Comparison of ENCODE assay signal across 12 mouse cellular contexts in genomic region chr1:193089683-193090082, GRCm38 (mm10). TPM values are rescaled to one million over a fixed set of nuclear protein-coding genes. Genes with fewer than 3 reads are reported as not detected.
DNase-seq lines count a peak whose midpoint lies in the region; ATAC-seq lines count a peak whose summit lies in the region.
"Had no signal": no experiment of that assay in that cellular context is flagged by ENCODE, and none has a peak within 500 bp of the region (broad histone marks: within the 10 kb centered on the region; RNA-seq: fewer than 3 reads in every experiment).

No protein-coding gene starts in this region.

- peak; percentile 65 for ATAC-seq in hindbrain, embryonic 16.5 days
- no peak for ATAC-seq in hindbrain, embryonic 12.5 days (ENCODE audit: low FRiP score)

- 69% methylated on average over 3 of the region's 3 CpGs for WGBS in hindbrain, embryonic 16.5 days
- 83% methylated on average over 3 of the region's 3 CpGs for WGBS in hindbrain, embryonic 12.5 days
- WGBS in embryonic facial prominence, embryonic 10.5 days = 81% methylated on average over 3 of the region's 3 CpGs

- H3K9me3 ChIP-seq in hindbrain, embryonic 16.5 days (ENCODE audit: control insufficient read depth, low read length) = no peaks in the 10 kb centered on the region
- no peaks in the 10 kb centered on the region for H3K9me3 ChIP-seq in hindbrain, embryonic 12.5 days (replicated peaks)
- no peaks in the 10 kb centered on the region for H3K9me3 ChIP-seq in embryonic facial prominence, embryonic 10.5 days
- H3K9me3 ChIP-seq: heart, embryonic 13.5 days; limb, embryonic 10.5 days had no signal

- H3K27ac ChIP-seq in hindbrain, embryonic 16.5 days (ENCODE audit: low read depth, low read length) = no peak overlapping the region; the same call in 1 of the 2 replicates
- no peak overlapping the region for H3K27ac ChIP-seq in hindbrain, embryonic 12.5 days
- no peak overlapping the region for H3K27ac ChIP-seq in embryonic facial prominence, embryonic 10.5 days (replicated peaks)
- H3K27ac ChIP-seq: heart, embryonic 13.5 days; limb, embryonic 10.5 days had no signal

- no peaks in the 10 kb centered on the region for H3K36me3 ChIP-seq in hindbrain, embryonic 16.5 days (ENCODE audit: control insufficient read depth, insufficient read depth, low read length)
- no peaks in the 10 kb centered on the region for H3K36me3 ChIP-seq in hindbrain, embryonic 12.5 days
- no peaks in the 10 kb centered on the region for H3K36me3 ChIP-seq in embryonic facial prominence, embryonic 10.5 days (replicated peaks)
- H3K36me3 ChIP-seq: heart, embryonic 13.5 days; limb, embryonic 10.5 days had no signal

- H3K4me1 ChIP-seq in hindbrain, embryonic 16.5 days (ENCODE audit: control insufficient read depth, insufficient read depth, low read depth, low read length) = peaks cover 11% of the 10 kb centered on the region
- H3K4me1 ChIP-seq in hindbrain, embryonic 12.5 days = peaks cover 3% of the 10 kb centered on the region; the same call in 1 of the 2 replicates
- H3K4me1 ChIP-seq in embryonic facial prominence, embryonic 10.5 days = peaks cover 7% of the 10 kb centered on the region; the same call in 1 of the 2 replicates
- H3K4me1 ChIP-seq: heart, embryonic 13.5 days had no signal

- peak; percentile 45 to 66 for DNase-seq in cerebellum, postnatal 10 days
- DNase-seq in cerebellum, adult 8-10 months = no peak
- peak; percentile 84 for DNase-seq in adipocyte (ENCODE audit: low spot score)
- DNase-seq in gastrocnemius, adult 8-10 months (ENCODE audit: low spot score in 2 of 2) = peak; percentile 43 to 47
- DNase-seq in embryonic facial prominence, embryonic 10.5 days (ENCODE audit: low spot score) = no peak
- DNase-seq in layer of hippocampus, adult 11-12 months (ENCODE audit: low spot score) = no peak
- DNase-seq: kidney, adult 2 months had no signal

- H3K4me2 ChIP-seq in hindbrain, embryonic 16.5 days (ENCODE audit: low read length) = no peak overlapping the region
- no peak overlapping the region for H3K4me2 ChIP-seq in hindbrain, embryonic 12.5 days (replicated peaks)
- H3K4me2 ChIP-seq: heart, embryonic 13.5 days had no signal

- H3K4me3 ChIP-seq in hindbrain, embryonic 16.5 days (ENCODE audit: low read length) = no peak overlapping the region
- no peak overlapping the region for H3K4me3 ChIP-seq in hindbrain, embryonic 12.5 days
- H3K4me3 ChIP-seq in embryonic facial prominence, embryonic 10.5 days = no peak overlapping the region
- H3K4me3 ChIP-seq: heart, embryonic 13.5 days; limb, embryonic 10.5 days had no signal

- no peak overlapping the region for H3K9ac ChIP-seq in hindbrain, embryonic 16.5 days (ENCODE audit: low read depth, low read length)
- no peak overlapping the region for H3K9ac ChIP-seq in hindbrain, embryonic 12.5 days
- H3K9ac ChIP-seq: heart, embryonic 13.5 days had no signal

- H3K27me3 ChIP-seq in hindbrain, embryonic 16.5 days (replicated peaks; ENCODE audit: control insufficient read depth, insufficient read depth, low read length) = no peaks in the 10 kb centered on the region
- no peaks in the 10 kb centered on the region for H3K27me3 ChIP-seq in hindbrain, embryonic 12.5 days
- H3K27me3 ChIP-seq in embryonic facial prominence, embryonic 10.5 days (replicated peaks; ENCODE audit: low read depth, poor library complexity, severe bottlenecking) = no peaks in the 10 kb centered on the region
- H3K27me3 ChIP-seq: heart, embryonic 13.5 days had no signal

RNA-seq across cellular contexts. Expression of gene Diexf, which starts 40.4 kb away (rescaled TPM):
- polyA plus RNA-seq in hindbrain, embryonic 16.5 days (2015; fragmentation: Nextera tagmentation; extraction: Ambion mirVana) = 6.9 and 7.4 TPM in 2 replicates
- 8.5 and 9.1 TPM in 2 replicates for polyA plus RNA-seq in hindbrain, embryonic 12.5 days (2016; fragmentation: Nextera tagmentation; extraction: Ambion mirVana)
- total RNA-seq in gastrocnemius, adult 8-10 months (2022) = 10 to 100 TPM in 1 of 4 experiments, 1 to 10 TPM in 3; 6.6 to 10.2 (median 8.1) TPM
- 10.2 and 10.6 TPM in 2 replicates for polyA plus RNA-seq in embryonic facial prominence, embryonic 10.5 days (2016; fragmentation: Nextera tagmentation; extraction: Ambion mirVana)

RNA-seq across cellular contexts. Expression of gene Syt14, which starts 54.1 kb away (rescaled TPM):
- polyA plus RNA-seq in hindbrain, embryonic 16.5 days (2015; fragmentation: Nextera tagmentation; extraction: Ambion mirVana) = 4.5 and 5.7 TPM in 2 replicates
- polyA plus RNA-seq in hindbrain, embryonic 12.5 days (2016; fragmentation: Nextera tagmentation; extraction: Ambion mirVana) = 8.1 and 8.3 TPM in 2 replicates
- under 1 TPM; 0.07 to 0.22 (median 0.11) TPM for total RNA-seq in gastrocnemius, adult 8-10 months (2022)
- 4.2 and 4.3 TPM in 2 replicates for polyA plus RNA-seq in embryonic facial prominence, embryonic 10.5 days (2016; fragmentation: Nextera tagmentation; extraction: Ambion mirVana)
- total RNA-seq: megakaryocyte-erythroid progenitor cell, adult 5-6 weeks had no signal

Comparison
In these comparisons a context has a peak if more than half of its experiments do, and no peak if none do; other contexts are left out.
1. DNase-seq: peak in cerebellum, postnatal 10 days (2 of 2), adipocyte (single experiment) and gastrocnemius, adult 8-10 months (2 of 2); none in cerebellum, adult 8-10 months (single experiment), embryonic facial prominence, embryonic 10.5 days (single experiment) and layer of hippocampus, adult 11-12 months (single experiment).